Mouse (Mus musculus): ENCODE data around the gene Mrpl49.

GRCm38 (mm10) chr19:6079983-6080480 is 22.4 kb upstream of the Mrpl49 start, which contains the start of gene Tmem262:
- TF ChIP-seq CTCF (conservative IDR thresholded peaks at IDR 0.05; ENCODE audit: insufficient read depth, insufficient read length, low read depth, low read length), result no peak
- TF ChIP-seq POLR2A (IDR thresholded peaks at IDR 0.05; ENCODE audit: low read depth, low read length), result no peak

Measured in kidney, adult 2 months (tissue).